Mouse (Mus musculus): ENCODE measurements around the gene Golga5. TPM values are rescaled to one million over a fixed set of nuclear protein-coding genes. Genes with fewer than 3 reads are reported as not detected.

Golga5 gene
- total and polyA plus RNA-seq, 3 experiments = 25.9 to 29.3 TPM; not detected in 1

- TF ChIP-seq ETS1 (IDR thresholded peaks at IDR 0.05; ENCODE audit: low read depth, low read length) (peak; percentile 51; the same call in 1 of the 2 replicates), MXI1 (IDR thresholded peaks at IDR 0.05; ENCODE audit: low read depth, low read length) (no peak), ZC3H11A (IDR thresholded peaks at IDR 0.05; ENCODE audit: low read depth, low read length) (no peak), GATA1 (IDR thresholded peaks at IDR 0.05; ENCODE audit: low read depth, low read length) (peak; percentile 78), USF1 (IDR thresholded peaks at IDR 0.05; ENCODE audit: low read depth, low read length) (no peak), NELFE (IDR thresholded peaks at IDR 0.05; ENCODE audit: low read depth, low read length) (no peak), TCF12 (IDR thresholded peaks at IDR 0.05; ENCODE audit: low read depth, low read length) (peak; percentile 79), CTCF (IDR thresholded peaks at IDR 0.05 in 2 of 3, conservative IDR thresholded peaks at IDR 0.05 in 1 of 3; ENCODE audit: control insufficient read depth in 1 of 3, insufficient read depth in 1 of 3, low read depth in 2 of 3, low read length in 3 of 3, poor library complexity in 1 of 3, severe bottlenecking in 1 of 3) (no peak), TAL1 (IDR thresholded peaks at IDR 0.05; ENCODE audit: low read length) (no peak), MAX (IDR thresholded peaks at IDR 0.05; ENCODE audit: low read length) (0 out of 2 replicates have a peak, but pooled peaks have one; percentile 41)
Measured at GRCm38 (mm10) chr12:102434107-102434506, 34.8 kb upstream of the Golga5 start (continued).

- H3K36me3 ChIP-seq (ENCODE audit: control insufficient read depth in 1 of 2, insufficient read depth in 2 of 2, low read length in 2 of 2) = peaks cover 0 to 19% of the 10 kb centered on the region in 2 experiments; a peak in 2 of 4 replicates
- H3K4me1 ChIP-seq (ENCODE audit: control insufficient read depth in 1 of 2, insufficient read depth in 2 of 2, low read length in 2 of 2) = peaks cover 12 to 33% of the 10 kb centered on the region in 2 experiments
- TF ChIP-seq ETS1 (IDR thresholded peaks at IDR 0.05; ENCODE audit: low read depth, low read length) = no peak
- no peak for TF ChIP-seq E2F4 (IDR thresholded peaks at IDR 0.05; ENCODE audit: borderline replicate concordance, low read depth, low read length)
- TF ChIP-seq MXI1 (IDR thresholded peaks at IDR 0.05; ENCODE audit: low read depth, low read length) = no peak
- TF ChIP-seq TCF12 (IDR thresholded peaks at IDR 0.05; ENCODE audit: low read depth, low read length) = no peak
- no peak for TF ChIP-seq JUND (IDR thresholded peaks at IDR 0.05; ENCODE audit: low read depth, low read length)
- TF ChIP-seq MAZ (IDR thresholded peaks at IDR 0.05; ENCODE audit: low read depth, low read length) = no peak
- TF ChIP-seq TAL1 (IDR thresholded peaks at IDR 0.05; ENCODE audit: low read length) = no peak
- TF ChIP-seq CHD1 (IDR thresholded peaks at IDR 0.05; ENCODE audit: low read depth, low read length) = no peak
- no peak for TF ChIP-seq KAT2A (conservative IDR thresholded peaks at IDR 0.05; ENCODE audit: low read depth, low read length)
- no peak for TF ChIP-seq TBP (IDR thresholded peaks at IDR 0.05; ENCODE audit: low read depth, low read length)
- no peak for TF ChIP-seq RAD21 (IDR thresholded peaks at IDR 0.05; ENCODE audit: low read depth, low read length)
- no peak for TF ChIP-seq GABPA (IDR thresholded peaks at IDR 0.05; ENCODE audit: low read depth, low read length)
- no peak for TF ChIP-seq USF1 (IDR thresholded peaks at IDR 0.05; ENCODE audit: low read depth, low read length)
- no peak for TF ChIP-seq MYC (IDR thresholded peaks at IDR 0.05; ENCODE audit: low read depth, low read length)
- no peak for TF ChIP-seq MAFK (IDR thresholded peaks at IDR 0.05; ENCODE audit: borderline replicate concordance, low read depth, low read length)
- no peak for TF ChIP-seq CHD2 (IDR thresholded peaks at IDR 0.05; ENCODE audit: low read length)
- no peak overlapping the region for H3K4me3 ChIP-seq (ENCODE audit: control insufficient read depth in 1 of 2, insufficient read depth in 1 of 2, low read depth in 2 of 2, low read length in 2 of 2)
- H3K9me3 ChIP-seq (replicated peaks; ENCODE audit: insufficient read depth, low read length) = no peaks in the 10 kb centered on the region
- no peaks in the 10 kb centered on the region for H3K27me3 ChIP-seq (ENCODE audit: control insufficient read depth in 1 of 2, insufficient read depth in 2 of 2, low read length in 2 of 2)
- DNase-seq (ENCODE audit: low read depth, low spot score) = no peak
- no peak overlapping the region for H3K9ac ChIP-seq (ENCODE audit: control insufficient read depth, low read depth, low read length, poor library complexity, severe bottlenecking)
- no peak overlapping the region for H3K27ac ChIP-seq (ENCODE audit: control insufficient read depth, low read depth, low read length)
- no peaks in the 10 kb centered on the region for H3K79me2 ChIP-seq (ENCODE audit: control insufficient read depth, insufficient read depth, low read length, poor library complexity)
Measured at GRCm38 (mm10) chr12:102436939-102437526, 31.9 kb upstream of the Golga5 start.
